Mouse (Mus musculus) T-helper 1 cell (primary cell): ENCODE measurements around the gene 2610028H24Rik.

Experiments
- in situ Hi-C: fragments of 300-600 bp; cut with MboI, MseI; formaldehyde crosslinking; loops from one replicate; pipeline ENCODE4 v1.15.1; 2025; ENCODE audit warnings: high pct_unique_total_duplicates

2610028H24Rik gene

DNA sequence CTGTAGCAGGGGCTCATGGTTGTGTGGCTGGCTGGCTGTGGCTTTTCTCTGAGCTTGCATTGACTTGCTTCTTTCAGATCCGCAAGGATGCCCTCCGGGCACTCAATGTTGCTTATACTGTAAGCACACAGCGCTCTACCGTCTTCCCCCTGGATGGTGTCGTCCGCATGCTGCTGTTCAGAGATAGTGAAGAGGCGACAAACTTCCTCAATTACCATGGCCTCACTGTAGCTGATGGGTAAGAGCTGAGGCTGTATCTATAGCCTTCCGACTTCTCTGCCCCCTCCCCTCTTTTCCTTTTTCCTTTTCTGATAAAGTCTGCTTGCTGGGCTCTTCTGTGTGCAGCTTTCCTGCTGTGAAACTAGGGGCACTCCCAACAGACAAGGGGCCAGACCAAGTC is 39.4 kb downstream of the 2610028H24Rik start:
- in situ Hi-C loops: no loop called here

DNA sequence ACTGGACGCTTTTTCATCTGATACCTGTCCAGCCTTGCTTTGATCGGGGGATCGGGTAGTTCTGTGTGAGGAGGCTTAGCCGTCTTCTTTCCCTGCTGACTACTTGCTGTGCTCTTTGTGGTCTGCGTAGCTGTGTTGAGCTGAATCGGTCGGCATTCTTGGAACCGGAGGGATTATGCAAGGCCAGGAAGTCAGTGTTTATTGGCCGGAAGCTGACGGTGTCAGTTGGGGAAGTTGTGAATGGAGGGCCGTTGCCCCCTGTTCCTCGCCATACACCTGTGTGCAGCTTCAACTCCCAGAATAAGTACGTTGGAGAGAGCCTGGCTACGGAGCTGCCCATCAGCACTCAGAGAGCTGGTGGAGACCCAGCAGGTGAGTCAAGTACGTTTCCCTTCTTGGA is 40.3 kb downstream of the 2610028H24Rik start:
- in situ Hi-C loops: no loop called here

DNA sequence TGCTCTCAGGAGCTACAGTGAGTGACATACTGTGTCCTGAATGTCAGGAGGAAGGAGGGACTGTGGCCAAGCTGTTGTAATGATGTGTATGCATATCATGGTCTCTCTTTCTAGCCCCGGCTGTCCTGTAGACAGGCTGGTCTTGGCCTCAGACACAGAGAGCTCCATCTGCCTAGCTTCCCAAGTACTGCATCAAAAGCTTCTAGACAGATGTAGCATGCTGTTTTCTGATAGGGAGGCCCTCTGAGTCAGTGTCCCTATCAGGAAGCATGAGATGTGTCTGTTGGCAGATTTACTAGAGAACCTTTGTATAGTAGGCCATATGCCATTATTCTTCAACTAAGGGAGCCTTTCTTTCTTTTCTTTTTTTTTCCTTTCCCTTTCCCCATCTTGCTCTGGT is 44.6 kb downstream of the 2610028H24Rik start:
- in situ Hi-C loops: no loop called here

DNA sequence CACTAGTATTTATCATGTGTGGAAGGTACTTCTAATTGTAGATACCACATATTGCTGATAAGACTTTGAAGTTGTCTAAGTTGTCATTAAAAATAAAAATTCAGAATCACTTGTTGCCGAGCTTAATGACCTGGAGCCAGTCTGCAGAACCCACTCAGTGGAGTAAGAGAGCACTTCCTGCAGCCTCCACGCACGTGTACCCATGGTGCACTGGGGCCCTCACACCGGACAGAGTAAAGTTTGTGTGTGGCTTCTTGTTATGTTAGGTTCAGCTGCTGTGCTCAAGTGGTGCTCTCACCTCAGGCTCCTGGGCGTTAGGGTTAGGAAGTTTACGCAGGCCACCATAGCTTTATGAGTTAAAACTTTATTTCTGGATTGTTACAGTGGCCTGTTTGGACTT is 46.6 kb downstream of the 2610028H24Rik start:
- in situ Hi-C loops: no loop called here

DNA sequence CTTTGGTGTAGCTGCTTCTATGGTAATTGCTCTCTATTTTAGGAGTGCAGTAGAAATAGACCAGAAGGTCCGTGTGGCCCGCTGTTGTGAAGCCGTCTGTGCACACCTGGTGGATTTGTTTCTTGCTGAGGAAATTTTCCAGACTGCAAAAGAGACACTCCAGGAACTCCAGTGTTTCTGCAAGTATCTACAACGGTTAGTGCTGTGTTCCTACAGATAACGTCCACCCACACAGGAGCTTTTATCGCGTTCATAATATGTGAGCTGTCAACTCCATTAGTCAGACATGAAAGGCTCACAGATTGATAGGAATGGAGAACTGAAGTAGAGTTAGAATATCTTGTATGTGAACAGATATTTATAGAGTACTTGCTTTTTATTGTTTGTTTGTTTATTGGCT is 47.5 kb downstream of the 2610028H24Rik start:
- in situ Hi-C loops: no loop called here

DNA sequence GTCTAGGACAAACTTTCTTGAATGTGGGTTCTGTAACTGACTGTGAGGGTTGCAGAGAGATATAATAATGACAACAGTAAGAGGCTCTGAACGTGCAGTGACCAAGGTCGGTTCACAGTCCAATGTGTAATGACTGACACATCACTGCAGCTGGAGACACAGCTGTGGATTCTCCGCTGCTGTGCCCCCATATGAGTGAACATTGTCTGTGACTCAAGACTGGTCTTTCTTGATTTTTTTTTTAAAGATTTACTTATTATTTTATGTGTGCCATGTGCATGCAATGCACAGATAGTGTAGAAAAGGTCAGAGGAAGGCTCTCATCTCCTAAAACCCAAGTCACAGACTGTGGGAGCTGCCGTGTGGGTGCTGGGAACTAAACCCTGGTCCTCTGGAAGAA is 48.6 kb downstream of the 2610028H24Rik start:
- in situ Hi-C loops: no loop called here

DNA sequence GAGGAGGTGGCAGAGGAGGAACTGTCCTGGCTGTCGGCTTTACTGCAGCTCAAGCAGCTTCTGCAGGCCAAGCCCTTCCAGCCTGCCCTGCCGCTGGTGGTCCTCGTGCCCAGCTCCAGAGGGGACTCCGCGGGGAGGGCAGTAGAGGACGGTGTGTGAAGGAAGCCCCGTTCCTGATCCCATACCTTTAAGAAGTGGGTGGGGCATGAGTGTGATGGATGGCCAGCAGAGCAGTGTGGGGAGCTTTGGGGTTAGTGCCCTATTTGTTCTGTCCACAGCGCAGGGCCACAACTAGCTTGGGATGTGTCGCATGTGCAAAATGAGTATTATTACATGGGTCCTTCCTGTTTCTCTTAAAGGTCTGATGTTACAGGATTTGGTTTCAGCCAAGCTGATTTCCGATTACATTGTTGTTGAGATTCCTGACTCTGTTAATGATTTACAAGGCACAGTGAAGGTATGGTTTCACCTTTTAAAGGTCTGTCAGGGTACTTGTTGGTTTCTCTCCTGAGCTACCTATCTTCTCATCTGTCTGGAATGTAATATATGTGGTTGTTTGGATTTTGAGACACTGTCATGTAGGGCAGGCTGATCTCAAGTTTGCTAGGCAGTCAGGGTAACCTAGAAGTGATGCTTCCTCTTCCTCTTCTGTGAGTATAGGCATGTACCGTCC is 55.5 kb downstream of the 2610028H24Rik start:
- in situ Hi-C loops: no loop called here

DNA sequence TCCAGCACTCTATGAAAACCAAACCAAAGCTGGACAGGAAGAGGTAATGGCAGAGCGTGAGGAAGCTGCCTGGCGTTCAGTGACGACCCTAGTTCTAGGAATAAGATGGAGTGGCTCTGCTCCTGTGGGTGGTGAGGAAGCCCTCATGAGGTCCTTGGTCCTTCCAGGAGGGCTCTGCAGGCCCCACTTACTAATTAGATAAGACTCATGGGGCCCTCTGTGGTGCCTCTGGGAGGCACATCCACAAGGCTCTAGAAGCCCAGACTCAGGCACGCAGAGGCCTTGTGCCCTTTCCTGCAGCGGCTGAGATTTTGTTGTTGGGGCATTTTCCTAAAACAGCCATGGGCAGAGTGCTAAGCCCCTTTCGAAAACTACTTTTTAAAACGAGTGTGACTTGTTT is 57.0 kb downstream of the 2610028H24Rik start:
- in situ Hi-C loops: no loop called here
